Mouse (Mus musculus): ENCODE data around the gene Tbc1d1. TPM values are rescaled to one million over a fixed set of nuclear protein-coding genes. Genes with fewer than 3 reads are reported as not detected.

Tbc1d1 gene
- total RNA-seq, 1 experiment: 31.1 TPM

DNA sequence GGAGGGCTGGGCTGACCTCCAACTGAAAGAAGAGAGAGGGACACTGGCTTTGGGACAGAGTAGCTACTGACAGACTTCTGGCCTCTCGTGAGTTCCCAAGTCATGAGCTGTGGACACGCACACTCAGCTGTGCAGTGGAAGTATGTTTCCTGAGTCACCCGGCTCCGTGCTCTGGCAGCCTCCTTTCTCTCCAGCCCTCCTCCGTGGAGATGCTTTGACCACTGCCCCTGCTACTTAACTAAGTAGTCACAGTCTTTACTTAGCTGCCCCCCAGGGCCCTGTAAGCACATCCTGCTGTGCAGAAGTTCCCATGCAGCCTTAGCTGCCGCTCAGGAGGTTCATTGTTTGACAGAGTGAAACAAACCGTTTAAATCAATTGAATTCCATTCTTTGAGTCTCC, 113.6 kb downstream of the Tbc1d1 start:
- Histone ChIP-seq H3K4me1 (ENCODE audit: control insufficient read depth in 2 of 2, insufficient read depth in 2 of 2, low read length in 2 of 2, poor library complexity in 1 of 2) (peaks cover 0 to 4% of the 10 kb centered on the region in 2 experiments; a peak in 1 of 4 replicates), H3K9ac (ENCODE audit: insufficient read depth, low read depth, low read length, poor library complexity, severe bottlenecking) (no peak overlapping the region), H3K36me3 (ENCODE audit: control insufficient read depth, insufficient read depth, low read length, poor library complexity, severe bottlenecking) (peaks cover 13% of the 10 kb centered on the region), H3K9me3 (ENCODE audit: control insufficient read depth, insufficient read depth, low read depth, low read length) (no peaks in the 10 kb centered on the region), H3K4me3 (ENCODE audit: insufficient read depth in 1 of 2, low read depth in 1 of 2, low read length in 2 of 2, poor library complexity in 1 of 2, severe bottlenecking in 1 of 2) (no peak overlapping the region), H3K27ac (ENCODE audit: insufficient read depth, low read depth, low read length, poor library complexity, severe bottlenecking) (no peak overlapping the region)
- DNase-seq (ENCODE audit: low read depth, low spot score): no peak
- in situ Hi-C loops (cut with MboI; ENCODE audit: low sequenced_read_pairs in 2 of 2, unreplicated experiment in 2 of 2): no loop called here
- TF ChIP-seq MAFK (IDR thresholded peaks at IDR 0.05; ENCODE audit: insufficient read depth, low read depth, low read length): no peak
- TF ChIP-seq ZC3H11A (IDR thresholded peaks at IDR 0.05; ENCODE audit: borderline replicate concordance, low read depth, low read length): no peak
- TF ChIP-seq ZNF384 (IDR thresholded peaks at IDR 0.05; ENCODE audit: low read depth, low read length): no peak

GRCm38 (mm10) chr5:64273517-64273916, 117.4 kb downstream of the Tbc1d1 start:
- in situ Hi-C loops (cut with MboI; ENCODE audit: low sequenced_read_pairs in 2 of 2, unreplicated experiment in 2 of 2): no loop called here
- Histone ChIP-seq H3K4me3 (ENCODE audit: insufficient read depth in 1 of 2, low read depth in 1 of 2, low read length in 2 of 2, poor library complexity in 1 of 2, severe bottlenecking in 1 of 2) (no peak overlapping the region), H3K27ac (ENCODE audit: insufficient read depth, low read depth, low read length, poor library complexity, severe bottlenecking) (no peak overlapping the region), H3K36me3 (ENCODE audit: control insufficient read depth, insufficient read depth, low read length, poor library complexity, severe bottlenecking) (peaks cover 14% of the 10 kb centered on the region), H3K4me1 (ENCODE audit: control insufficient read depth in 2 of 2, insufficient read depth in 2 of 2, low read length in 2 of 2, poor library complexity in 1 of 2) (peaks cover 3% of the 10 kb centered on the region in 2 experiments; a peak in 2 of 4 replicates), H3K9me3 (ENCODE audit: control insufficient read depth, insufficient read depth, low read depth, low read length) (no peaks in the 10 kb centered on the region), H3K9ac (ENCODE audit: insufficient read depth, low read depth, low read length, poor library complexity, severe bottlenecking) (no peak overlapping the region)
- TF ChIP-seq ZC3H11A (IDR thresholded peaks at IDR 0.05; ENCODE audit: borderline replicate concordance, low read depth, low read length) (no peak), ZNF384 (IDR thresholded peaks at IDR 0.05; ENCODE audit: low read depth, low read length) (no peak), MAFK (IDR thresholded peaks at IDR 0.05; ENCODE audit: insufficient read depth, low read depth, low read length) (no peak), CHD2 (IDR thresholded peaks at IDR 0.05; ENCODE audit: low read depth, low read length) (no peak), HCFC1 (IDR thresholded peaks at IDR 0.05; ENCODE audit: borderline replicate concordance, insufficient read depth, low read length) (no peak)
- no peak for DNase-seq (ENCODE audit: low read depth, low spot score)

DNA sequence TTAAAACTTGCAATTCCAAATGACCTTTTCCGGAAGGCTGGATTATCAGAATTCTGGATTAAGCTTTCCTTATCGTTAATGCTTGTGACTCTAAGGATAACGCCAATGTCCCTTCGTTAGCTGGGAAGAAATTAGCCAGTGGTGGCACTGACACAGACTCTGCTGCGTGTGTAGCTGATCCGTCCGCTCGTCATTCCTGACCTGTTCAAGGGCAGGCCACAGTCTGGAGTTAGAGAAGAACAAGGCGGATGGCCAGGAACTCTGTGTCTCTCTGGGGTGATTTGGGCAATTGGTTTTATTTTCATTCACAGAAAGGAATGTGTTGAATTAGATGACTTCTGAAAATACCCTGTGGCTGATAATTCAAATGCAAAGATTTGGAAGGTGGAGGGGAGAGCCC, 118.2 kb downstream of the Tbc1d1 start:
- H3K9me3 ChIP-seq (ENCODE audit: control insufficient read depth, insufficient read depth, low read depth, low read length): no peaks in the 10 kb centered on the region
- no peak overlapping the region for H3K4me3 ChIP-seq (ENCODE audit: insufficient read depth in 1 of 2, low read depth in 1 of 2, low read length in 2 of 2, poor library complexity in 1 of 2, severe bottlenecking in 1 of 2)
- no peak overlapping the region for H3K9ac ChIP-seq (ENCODE audit: insufficient read depth, low read depth, low read length, poor library complexity, severe bottlenecking)
- no peak overlapping the region for H3K27ac ChIP-seq (ENCODE audit: insufficient read depth, low read depth, low read length, poor library complexity, severe bottlenecking)
- in situ Hi-C loops (cut with MboI; ENCODE audit: low sequenced_read_pairs in 2 of 2, unreplicated experiment in 2 of 2): no loop called here
- peaks cover 18% of the 10 kb centered on the region for H3K36me3 ChIP-seq (ENCODE audit: control insufficient read depth, insufficient read depth, low read length, poor library complexity, severe bottlenecking)
- no peak for DNase-seq (ENCODE audit: low read depth, low spot score)
- peaks cover 3% of the 10 kb centered on the region in 2 experiments; a peak in 2 of 4 replicates for H3K4me1 ChIP-seq (ENCODE audit: control insufficient read depth in 2 of 2, insufficient read depth in 2 of 2, low read length in 2 of 2, poor library complexity in 1 of 2)
- no peak for TF ChIP-seq ZNF384 (IDR thresholded peaks at IDR 0.05; ENCODE audit: low read depth, low read length)
- no peak for TF ChIP-seq HCFC1 (IDR thresholded peaks at IDR 0.05; ENCODE audit: borderline replicate concordance, insufficient read depth, low read length)
- no peak for TF ChIP-seq ZC3H11A (IDR thresholded peaks at IDR 0.05; ENCODE audit: borderline replicate concordance, low read depth, low read length)
- TF ChIP-seq CHD2 (IDR thresholded peaks at IDR 0.05; ENCODE audit: low read depth, low read length): no peak
- TF ChIP-seq MAFK (IDR thresholded peaks at IDR 0.05; ENCODE audit: insufficient read depth, low read depth, low read length): no peak

- H3K36me3 ChIP-seq (ENCODE audit: control insufficient read depth, insufficient read depth, low read length, poor library complexity, severe bottlenecking): peaks cover 20% of the 10 kb centered on the region
Observed at GRCm38 (mm10) chr5:64274738-64275451, 118.8 kb downstream of the Tbc1d1 start.

More at GRCm38 (mm10) chr5:64274738-64275451, 118.8 kb downstream of the Tbc1d1 start:
- Histone ChIP-seq H3K9ac (ENCODE audit: insufficient read depth, low read depth, low read length, poor library complexity, severe bottlenecking) (no peak overlapping the region), H3K27ac (ENCODE audit: insufficient read depth, low read depth, low read length, poor library complexity, severe bottlenecking) (no peak overlapping the region), H3K9me3 (ENCODE audit: control insufficient read depth, insufficient read depth, low read depth, low read length) (no peaks in the 10 kb centered on the region), H3K4me3 (ENCODE audit: insufficient read depth in 1 of 2, low read depth in 1 of 2, low read length in 2 of 2, poor library complexity in 1 of 2, severe bottlenecking in 1 of 2) (no peak overlapping the region), H3K4me1 (ENCODE audit: control insufficient read depth in 2 of 2, insufficient read depth in 2 of 2, low read length in 2 of 2, poor library complexity in 1 of 2) (peaks cover 2 to 3% of the 10 kb centered on the region in 2 experiments; a peak in 2 of 4 replicates)
- TF ChIP-seq CHD2 (IDR thresholded peaks at IDR 0.05; ENCODE audit: low read depth, low read length) (no peak), MAFK (IDR thresholded peaks at IDR 0.05; ENCODE audit: insufficient read depth, low read depth, low read length) (no peak), ZNF384 (IDR thresholded peaks at IDR 0.05; ENCODE audit: low read depth, low read length) (no peak), ZC3H11A (IDR thresholded peaks at IDR 0.05; ENCODE audit: borderline replicate concordance, low read depth, low read length) (peak; percentile 88), HCFC1 (IDR thresholded peaks at IDR 0.05; ENCODE audit: borderline replicate concordance, insufficient read depth, low read length) (no peak)
- in situ Hi-C loops (cut with MboI; ENCODE audit: low sequenced_read_pairs in 2 of 2, unreplicated experiment in 2 of 2): no loop called here
- DNase-seq (ENCODE audit: low read depth, low spot score): no peak

All from ES-E14 (cell line).